Mouse (Mus musculus) midbrain, postnatal 0 days (tissue): ENCODE results near the gene Cdh13. TPM values are rescaled to one million over a fixed set of nuclear protein-coding genes. Genes with fewer than 3 reads are reported as not detected.

Experiments used
- ATAC-seq: fragments of 200-750 bp; cut with Nextera tagmentation; 2 replicates; pipeline ENCODE4 v1.8.0; 2017; ENCODE audit warnings: moderate number of reproducible peaks, mild to moderate bottlenecking, moderate TSS enrichment, moderate library complexity; ENCODE audit not compliant: low FRiP score
- DNase-seq: peaks from one replicate; pipeline ENCODE4 v3.0.0-alpha.2; 2015; ENCODE audit warnings: low spot score
- H3K27ac ChIP-seq: fragments of 300-500 bp; sonication (generic); 2 replicates; pipeline ENCODE4 v1.5.1; 2014; ENCODE audit warnings: low read depth, mild to moderate bottlenecking, low read length, mixed read lengths
- H3K27me3 ChIP-seq: fragments of 300-500 bp; sonication (generic); 2 replicates; pipeline ENCODE4 v1.6.1; 2014; ENCODE audit warnings: low read length, control low read depth, mixed read lengths; ENCODE audit not compliant: insufficient read depth
- H3K36me3 ChIP-seq: fragments of 300-500 bp; sonication (generic); 2 replicates; pipeline ENCODE4 v1.6.1; 2014; ENCODE audit warnings: low read length, control low read depth, mixed read lengths; ENCODE audit not compliant: insufficient read depth
- H3K4me1 ChIP-seq: fragments of 300-500 bp; sonication (generic); 2 replicates; pipeline ENCODE4 v1.6.1; 2014; ENCODE audit warnings: mild to moderate bottlenecking, control low read depth, antibody characterized with exemption, low read length, mixed read lengths; ENCODE audit not compliant: insufficient read depth
- H3K4me2 ChIP-seq: fragments of 300-500 bp; sonication (generic); 2 replicates; pipeline ENCODE4 v1.6.1; 2014; ENCODE audit warnings: low read depth, mild to moderate bottlenecking, low read length, mixed read lengths; ENCODE audit not compliant: poor library complexity, severe bottlenecking
- H3K4me3 ChIP-seq: fragments of 300-500 bp; sonication (generic); 2 replicates; pipeline ENCODE4 v1.5.1; 2014; ENCODE audit warnings: low read depth, mild to moderate bottlenecking, low read length, moderate library complexity
- H3K9ac ChIP-seq: fragments of 300-500 bp; sonication (generic); replicated peaks from 2 replicates; pipeline ENCODE4 v1.6.1; 2014; ENCODE audit warnings: mild to moderate bottlenecking, low read length, moderate library complexity, mixed read lengths; ENCODE audit not compliant: poor library complexity, severe bottlenecking
- H3K9me3 ChIP-seq: fragments of 300-500 bp; sonication (generic); 2 replicates; pipeline ENCODE4 v1.6.1; 2016; ENCODE audit warnings: low read length, control low read depth
- CTCF ChIP-seq: IDR thresholded peaks from 2 replicates; pipeline ENCODE4 v1.5.1; 2016; ENCODE audit warnings: antibody characterized with exemption, mild to moderate bottlenecking
- WGBS: fragments of 180-500 bp; shearing (Covaris S2); extraction: QIAGEN DNeasy Blood & Tissue Kit; methylation state at CpG from one replicate; pipeline ENCODE4 v1.1.7; 2014; 5-methylcytosine and 5-hydroxymethylcytosine counted together
- polyA plus RNA-seq: library from polyadenylated mRNA; unstranded; fragments of >200 nt; fragmentation: Nextera tagmentation; extraction: Ambion mirVana; gene quantifications from 2 replicates; pipeline ENCODE4 v1.2.1, GENCODE M21; 2015
- total RNA-seq: library from RNA; depleted of rRNA; stranded (reverse); fragments of >200 nt; gene quantifications from 2 replicates; pipeline ENCODE4 v1.2.3, GENCODE M21; 2014

The Cdh13 gene
- total and polyA plus RNA-seq, 2 experiments from 2014 or later: 199 to 203 TPM

GRCm38 (mm10) chr8:118378985-118379384, 95.5 kb downstream of the Cdh13 start:
- ATAC-seq: no peak
- H3K4me3 ChIP-seq: no peak overlapping the region
- no peak overlapping the region for H3K4me2 ChIP-seq
- H3K36me3 ChIP-seq: no peaks in the 10 kb centered on the region
- DNase-seq: no peak
- peak overlapping the region; percentile 40 for H3K27ac ChIP-seq
- peaks cover 4% of the 10 kb centered on the region; the same call in 1 of the 2 replicates for H3K4me1 ChIP-seq
- H3K27me3 ChIP-seq: no peaks in the 10 kb centered on the region
- 76% methylated on average over 8 of the region's 8 CpGs for WGBS
- TF ChIP-seq CTCF: no peak
- no peaks in the 10 kb centered on the region for H3K9me3 ChIP-seq
- H3K9ac ChIP-seq: no peak overlapping the region

GRCm38 (mm10) chr8:118379657-118380056, 96.1 kb downstream of the Cdh13 start:
- Histone ChIP-seq H3K27me3 (no peaks in the 10 kb centered on the region), H3K9ac (no peak overlapping the region), H3K9me3 (no peaks in the 10 kb centered on the region), H3K36me3 (no peaks in the 10 kb centered on the region), H3K4me1 (peaks cover 4% of the 10 kb centered on the region; the same call in 1 of the 2 replicates), H3K4me2 (no peak overlapping the region), H3K4me3 (no peak overlapping the region), H3K27ac (peak overlapping the region; percentile 59)
- ATAC-seq (peak; percentile 78), DNase-seq (peak; percentile 86)
- no peak for TF ChIP-seq CTCF
- 15% methylated on average over 3 of the region's 3 CpGs for WGBS

- H3K36me3 ChIP-seq: no peaks in the 10 kb centered on the region
- no peak overlapping the region for H3K9ac ChIP-seq
- no peaks in the 10 kb centered on the region for H3K9me3 ChIP-seq
- TF ChIP-seq CTCF: no peak
- no peak for ATAC-seq
- H3K4me1 ChIP-seq: peaks cover 4% of the 10 kb centered on the region; the same call in 1 of the 2 replicates
- H3K27me3 ChIP-seq: no peaks in the 10 kb centered on the region
- H3K27ac ChIP-seq: peak overlapping the region; percentile 59
- DNase-seq: no peak
- 56% methylated on average over 8 of the region's 8 CpGs for WGBS
- no peak overlapping the region for H3K4me2 ChIP-seq
- H3K4me3 ChIP-seq: no peak overlapping the region
These were observed 96.5 kb downstream of the Cdh13 start for GRCm38 (mm10) chr8:118380058-118380457.

GRCm38 (mm10) chr8:118380782-118381181, 97.2 kb downstream of the Cdh13 start:
- TF ChIP-seq CTCF: no peak
- H3K4me3 ChIP-seq: no peak overlapping the region
- ATAC-seq: no peak
- H3K27me3 ChIP-seq: no peaks in the 10 kb centered on the region
- DNase-seq: no peak
- no peak overlapping the region for H3K9ac ChIP-seq
- H3K36me3 ChIP-seq: no peaks in the 10 kb centered on the region
- H3K9me3 ChIP-seq: no peaks in the 10 kb centered on the region
- H3K27ac ChIP-seq: peak overlapping the region; percentile 59; the same call in 1 of the 2 replicates
- peaks cover 4% of the 10 kb centered on the region; the same call in 1 of the 2 replicates for H3K4me1 ChIP-seq
- no peak overlapping the region for H3K4me2 ChIP-seq
- 62% methylated on average over 9 of the region's 9 CpGs for WGBS

GRCm38 (mm10) chr8:118381641-118382040, 98.1 kb downstream of the Cdh13 start:
- H3K9ac ChIP-seq: no peak overlapping the region
- peaks cover 4% of the 10 kb centered on the region; the same call in 1 of the 2 replicates for H3K4me1 ChIP-seq
- ATAC-seq (no peak), DNase-seq (no peak)
- no peak overlapping the region for H3K4me2 ChIP-seq
- no peaks in the 10 kb centered on the region for H3K27me3 ChIP-seq
- no peaks in the 10 kb centered on the region for H3K9me3 ChIP-seq
- H3K27ac ChIP-seq: no peak overlapping the region
- H3K4me3 ChIP-seq: no peak overlapping the region
- H3K36me3 ChIP-seq: no peaks in the 10 kb centered on the region
- WGBS: 87% methylated on average over 7 of the region's 7 CpGs
- no peak for TF ChIP-seq CTCF

- peaks cover 4% of the 10 kb centered on the region; the same call in 1 of the 2 replicates for H3K4me1 ChIP-seq
- WGBS: 92% methylated on average over 5 of the region's 5 CpGs
- ATAC-seq: no peak
- TF ChIP-seq CTCF: no peak
- no peak for DNase-seq
- H3K9me3 ChIP-seq: no peaks in the 10 kb centered on the region
- H3K9ac ChIP-seq: no peak overlapping the region
- no peak overlapping the region for H3K27ac ChIP-seq
- H3K4me2 ChIP-seq: no peak overlapping the region
- H3K27me3 ChIP-seq: no peaks in the 10 kb centered on the region
- H3K36me3 ChIP-seq: no peaks in the 10 kb centered on the region
- H3K4me3 ChIP-seq: no peak overlapping the region
These were observed 100.8 kb downstream of the Cdh13 start for GRCm38 (mm10) chr8:118384314-118384713.
